Mouse (Mus musculus): ENCODE results near the gene Klk10. TPM values are rescaled to one million over a fixed set of nuclear protein-coding genes. Genes with fewer than 3 reads are reported as not detected.

Klk10 gene
- not detected for total RNA-seq (2018; cell fraction: chromatin; rRNA removed)
- total RNA-seq (2018; cell fraction: cytosol; rRNA removed), result not detected
- not detected for total RNA-seq (2018; cell fraction: nucleus; rRNA removed)
- not detected in 3 replicates for polyA plus RNA-seq (2018)

DNA sequence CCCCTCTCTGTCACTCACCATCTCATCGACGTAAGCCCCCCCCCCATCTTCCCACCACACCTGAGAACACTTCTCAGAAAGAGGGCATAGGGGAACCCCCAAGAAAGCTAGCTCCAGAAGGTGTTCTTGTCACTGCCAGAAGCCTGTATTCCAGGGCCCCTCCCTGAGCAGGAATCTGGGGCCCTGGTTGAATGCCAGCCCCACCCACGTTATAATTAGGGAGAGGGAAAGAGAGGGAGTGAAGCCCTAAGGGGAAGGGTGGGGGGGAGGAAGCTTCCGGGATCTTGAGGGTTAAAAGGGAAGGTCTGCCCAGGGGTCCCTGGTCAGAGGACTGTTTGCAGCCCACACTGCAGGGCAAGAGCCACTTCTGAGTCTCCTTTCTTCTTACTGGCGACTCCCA lies at the start of gene Klk10:
TSS of gene Klk10 (plus strand) at position 290 of the 400 bp plus-strand sequence.
- H3K36me3 ChIP-seq (ENCODE audit: inconsistent target), result no peaks in the 10 kb centered on the region
- H3K79me2 ChIP-seq (ENCODE audit: inconsistent target), result no peaks in the 10 kb centered on the region
- 29% methylated on average over 4 of the region's 5 CpGs for WGBS (ENCODE audit: missing documents)
- no peak within 1 kb of the TSS for H3K27ac ChIP-seq
- no peak within 1 kb of the TSS for H3K4me3 ChIP-seq (ENCODE audit: inconsistent target)

DNA sequence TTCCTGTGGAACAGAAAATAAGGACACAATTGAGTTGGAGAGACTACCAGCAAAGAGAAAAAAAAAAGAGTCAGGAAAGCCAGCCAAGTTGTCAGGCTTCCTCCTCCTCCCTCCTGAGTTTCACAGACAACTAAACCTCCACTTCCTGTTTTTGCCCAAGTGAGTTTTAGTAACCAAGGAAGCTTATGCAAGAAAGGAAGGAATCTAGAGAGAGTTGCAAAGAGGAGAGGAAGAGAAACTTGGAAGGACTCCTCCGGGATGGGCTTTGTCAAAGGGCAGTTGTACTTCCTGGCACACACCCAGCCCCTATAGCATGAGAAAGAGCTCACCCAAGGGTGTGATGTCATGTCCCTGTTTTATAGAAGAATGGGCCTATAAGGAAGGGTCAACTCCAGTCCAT lies 33.0 kb upstream of the Klk10 start:
- 0% methylated on average over 1 of the region's 1 CpGs for WGBS (ENCODE audit: missing documents)
- Histone ChIP-seq H3K79me2 (ENCODE audit: inconsistent target) (no peaks in the 10 kb centered on the region), H3K27ac (0 out of 2 replicates have a peak overlapping the region, but pooled peaks have one; percentile 8), H3K4me3 (ENCODE audit: inconsistent target) (no peak overlapping the region), H3K36me3 (ENCODE audit: inconsistent target) (no peaks in the 10 kb centered on the region)

DNA sequence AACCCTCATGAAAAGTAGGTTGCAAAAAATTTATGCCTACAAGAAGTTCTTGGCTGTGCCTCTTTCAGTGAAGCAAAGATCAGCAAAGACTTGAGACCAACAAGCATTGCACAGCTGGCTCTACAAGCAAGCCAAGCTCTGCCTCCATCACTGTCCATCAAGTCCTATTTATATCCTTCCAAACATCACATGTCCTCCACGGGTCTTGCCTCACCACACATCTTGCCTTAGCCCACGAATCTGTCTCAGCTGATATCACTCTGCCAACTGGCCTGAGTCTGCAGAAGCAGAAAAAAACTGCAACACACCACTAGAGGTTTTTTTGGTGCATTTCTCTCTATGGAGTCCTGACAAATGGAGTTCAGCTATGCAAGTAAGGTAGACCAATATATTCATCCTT lies 28.0 kb upstream of the Klk10 start:
- no peak overlapping the region for H3K4me3 ChIP-seq (ENCODE audit: inconsistent target)
- no peak overlapping the region for H3K27ac ChIP-seq
- no peaks in the 10 kb centered on the region for H3K36me3 ChIP-seq (ENCODE audit: inconsistent target)
- 6% methylated on average over 2 of the region's 2 CpGs for WGBS (ENCODE audit: missing documents)
- H3K79me2 ChIP-seq (ENCODE audit: inconsistent target), result no peaks in the 10 kb centered on the region

- Histone ChIP-seq H3K4me3 (ENCODE audit: inconsistent target) (no peak overlapping the region), H3K27ac (no peak overlapping the region), H3K79me2 (ENCODE audit: inconsistent target) (no peaks in the 10 kb centered on the region), H3K36me3 (ENCODE audit: inconsistent target) (no peaks in the 10 kb centered on the region)
- WGBS (ENCODE audit: missing documents), result 72% methylated on average over 8 of the region's 8 CpGs
These were observed 14.4 kb upstream of the Klk10 start for GRCm38 (mm10) chr7:43766484-43766883.

DNA sequence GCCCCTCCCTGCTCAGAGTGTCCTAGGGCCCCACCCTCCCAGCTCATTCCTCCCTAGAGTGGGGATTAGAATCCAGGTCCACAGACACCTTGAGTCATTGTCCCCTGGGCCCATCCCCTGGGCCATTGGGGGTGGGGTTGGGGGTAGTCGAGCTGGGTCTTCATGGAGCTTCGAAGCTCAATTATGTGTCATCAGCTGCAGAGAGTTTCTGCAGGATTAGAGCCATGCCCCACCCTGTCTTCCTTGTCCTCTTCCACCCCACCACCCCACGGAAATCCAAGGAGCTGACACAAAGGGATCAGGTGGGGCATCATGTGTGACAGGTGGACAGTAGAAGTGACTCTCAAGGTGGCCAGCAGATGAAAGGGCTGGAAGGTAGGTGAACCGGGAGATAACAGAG lies 12.2 kb upstream of the Klk10 start, which contains the start of gene Klk12:
TSS of gene Klk12 (plus strand) at position 301 of the 400 bp plus-strand sequence.
- Histone ChIP-seq H3K4me3 (ENCODE audit: inconsistent target) (no peak within 1 kb of the TSS), H3K27ac (no peak within 1 kb of the TSS), H3K36me3 (ENCODE audit: inconsistent target) (no peaks in the 10 kb centered on the region), H3K79me2 (ENCODE audit: inconsistent target) (no peaks in the 10 kb centered on the region)
- 87% methylated on average over 4 of the region's 4 CpGs for WGBS (ENCODE audit: missing documents)

GRCm38 (mm10) chr7:43769636-43770035 lies 11.2 kb upstream of the Klk10 start:
- H3K27ac ChIP-seq, result no peak overlapping the region
- WGBS (ENCODE audit: missing documents), result 91% methylated on average over 8 of the region's 8 CpGs
- no peaks in the 10 kb centered on the region for H3K36me3 ChIP-seq (ENCODE audit: inconsistent target)

GRCm38 (mm10) chr7:43770701-43771100 lies 10.1 kb upstream of the Klk10 start:
- H3K79me2 ChIP-seq (ENCODE audit: inconsistent target), result no peaks in the 10 kb centered on the region
- 96% methylated on average over 10 of the region's 10 CpGs for WGBS (ENCODE audit: missing documents)
- H3K27ac ChIP-seq, result no peak overlapping the region
- H3K36me3 ChIP-seq (ENCODE audit: inconsistent target), result no peaks in the 10 kb centered on the region
- H3K4me3 ChIP-seq (ENCODE audit: inconsistent target), result no peak overlapping the region

More at GRCm38 (mm10) chr7:43769636-43770035, 11.2 kb upstream of the Klk10 start:
- no peaks in the 10 kb centered on the region for H3K79me2 ChIP-seq (ENCODE audit: inconsistent target)
- H3K4me3 ChIP-seq (ENCODE audit: inconsistent target), result no peak overlapping the region

- Histone ChIP-seq H3K4me3 (ENCODE audit: inconsistent target) (no peak overlapping the region), H3K79me2 (ENCODE audit: inconsistent target) (no peaks in the 10 kb centered on the region), H3K36me3 (ENCODE audit: inconsistent target) (no peaks in the 10 kb centered on the region), H3K27ac (no peak overlapping the region)
- 97% methylated on average over 6 of the region's 6 CpGs for WGBS (ENCODE audit: missing documents)
These were observed 8.9 kb upstream of the Klk10 start for GRCm38 (mm10) chr7:43771916-43772315.

DNA sequence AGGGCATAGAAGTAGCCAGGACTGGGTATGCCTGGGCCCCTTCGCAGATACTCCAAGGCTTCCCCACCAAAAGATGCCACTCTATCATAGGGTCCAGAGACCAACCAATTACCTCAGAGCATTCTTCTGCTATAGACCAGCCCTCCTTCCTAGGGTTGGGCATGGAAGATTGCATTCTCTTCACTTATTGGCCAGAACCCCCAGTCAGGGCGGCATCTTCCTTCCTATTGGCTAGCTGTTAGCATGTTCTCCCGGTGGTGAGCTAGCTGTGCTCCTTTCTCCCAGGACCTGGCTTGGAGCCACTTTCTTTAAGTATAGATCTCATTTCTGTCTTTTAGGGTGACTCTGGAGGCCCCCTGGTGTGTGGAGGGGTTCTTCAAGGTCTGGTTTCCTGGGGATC lies 7.9 kb upstream of the Klk10 start:
- 81% methylated on average over 3 of the region's 3 CpGs for WGBS (ENCODE audit: missing documents)
- Histone ChIP-seq H3K27ac (no peak overlapping the region), H3K36me3 (ENCODE audit: inconsistent target) (no peaks in the 10 kb centered on the region), H3K4me3 (ENCODE audit: inconsistent target) (no peak overlapping the region), H3K79me2 (ENCODE audit: inconsistent target) (no peaks in the 10 kb centered on the region)

GRCm38 (mm10) chr7:43774364-43774763 lies 6.5 kb upstream of the Klk10 start, which contains the start of gene Klk11:
Klk11 (plus strand) TSS chr7:43774604.
- Histone ChIP-seq H3K79me2 (ENCODE audit: inconsistent target) (no peaks in the 10 kb centered on the region), H3K4me3 (ENCODE audit: inconsistent target) (no peak within 1 kb of the TSS), H3K27ac (no peak within 1 kb of the TSS), H3K36me3 (ENCODE audit: inconsistent target) (no peaks in the 10 kb centered on the region)
- 96% methylated on average over 5 of the region's 5 CpGs for WGBS (ENCODE audit: missing documents)

GRCm38 (mm10) chr7:43774802-43775201 lies 6.0 kb upstream of the Klk10 start:
- Histone ChIP-seq H3K79me2 (ENCODE audit: inconsistent target) (no peaks in the 10 kb centered on the region), H3K4me3 (ENCODE audit: inconsistent target) (no peak overlapping the region), H3K27ac (no peak overlapping the region), H3K36me3 (ENCODE audit: inconsistent target) (no peaks in the 10 kb centered on the region)
- 86% methylated on average over 6 of the region's 6 CpGs for WGBS (ENCODE audit: missing documents)

DNA sequence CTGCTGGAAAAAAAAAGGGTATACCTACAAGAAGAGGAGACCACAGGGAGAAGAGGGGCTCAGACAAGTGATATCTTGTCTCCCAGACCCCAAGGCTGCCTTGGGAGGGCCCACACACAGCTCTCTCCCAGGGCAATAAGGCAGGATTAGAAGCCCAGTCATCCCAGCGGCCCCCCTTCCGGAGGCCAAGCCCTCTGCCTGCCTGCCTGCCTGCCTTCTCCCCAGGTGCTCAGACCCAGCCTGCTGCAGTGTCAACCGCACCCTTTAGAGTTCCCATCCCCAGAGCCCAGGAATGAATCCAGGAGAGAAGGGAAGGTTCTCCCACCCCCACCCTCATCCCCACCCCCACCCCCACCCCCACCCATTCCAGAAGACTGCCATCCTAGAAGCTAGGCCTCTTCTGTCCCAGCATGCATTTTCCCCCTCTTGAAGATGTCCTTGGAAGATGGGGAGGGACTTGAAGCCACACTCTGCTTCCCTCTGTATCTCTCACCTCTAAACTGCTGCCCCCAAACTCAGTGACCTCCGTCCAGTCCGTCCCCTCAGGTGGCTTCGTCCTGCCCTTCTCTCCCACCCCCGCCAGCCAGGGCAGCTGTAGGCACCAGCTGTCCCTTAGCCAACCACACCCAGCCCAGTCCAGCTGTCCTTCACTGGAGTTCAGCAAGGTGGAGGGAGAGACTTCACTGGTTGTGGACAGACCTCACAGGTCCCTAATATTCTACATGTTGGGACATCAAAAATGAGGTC lies 5.4 kb upstream of the Klk10 start:
- Histone ChIP-seq H3K27ac (no peak overlapping the region), H3K79me2 (ENCODE audit: inconsistent target) (no peaks in the 10 kb centered on the region), H3K4me3 (ENCODE audit: inconsistent target) (no peak overlapping the region), H3K36me3 (ENCODE audit: inconsistent target) (no peaks in the 10 kb centered on the region)
- WGBS (ENCODE audit: missing documents), result 84% methylated on average over 7 of the region's 7 CpGs

DNA sequence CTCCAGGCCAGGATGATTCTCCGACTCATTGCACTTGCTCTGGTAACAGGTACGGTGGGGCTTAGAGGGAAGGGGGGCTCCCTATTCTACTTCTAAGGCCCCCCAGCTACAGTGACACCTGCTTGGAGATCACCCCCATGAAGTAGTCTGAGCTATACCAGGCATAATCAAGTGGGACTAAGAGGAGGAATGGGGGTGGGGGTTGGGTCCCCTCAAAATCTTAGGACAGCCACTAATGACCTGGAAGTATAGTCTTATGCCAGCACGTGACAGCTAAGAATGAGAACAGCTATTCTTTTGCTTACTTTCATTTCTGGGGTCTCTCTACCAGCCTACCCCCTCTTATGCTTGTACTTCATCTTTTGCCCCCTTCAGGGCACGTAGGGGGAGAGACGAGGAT lies 4.3 kb upstream of the Klk10 start:
- Histone ChIP-seq H3K27ac (no peak overlapping the region), H3K36me3 (ENCODE audit: inconsistent target) (no peaks in the 10 kb centered on the region), H3K4me3 (ENCODE audit: inconsistent target) (no peak overlapping the region), H3K79me2 (ENCODE audit: inconsistent target) (no peaks in the 10 kb centered on the region)
- 89% methylated on average over 5 of the region's 5 CpGs for whole genome bisulfite sequencing (ENCODE audit: missing documents)

DNA sequence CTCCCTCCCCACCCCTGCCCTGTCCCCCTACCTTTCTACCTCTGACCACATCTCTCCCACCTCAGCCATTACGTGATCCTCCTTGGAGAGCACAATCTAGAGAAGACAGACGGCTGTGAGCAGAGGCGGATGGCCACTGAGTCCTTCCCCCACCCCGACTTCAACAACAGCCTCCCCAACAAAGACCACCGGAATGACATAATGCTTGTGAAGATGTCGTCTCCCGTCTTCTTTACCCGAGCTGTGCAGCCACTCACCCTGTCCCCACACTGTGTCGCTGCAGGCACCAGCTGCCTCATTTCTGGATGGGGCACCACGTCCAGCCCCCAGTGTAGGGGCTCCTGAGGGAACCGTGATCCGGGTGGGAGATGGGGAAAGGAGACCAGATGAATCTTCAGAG lies 3.4 kb upstream of the Klk10 start:
- WGBS (ENCODE audit: missing documents), result 90% methylated on average over 12 of the region's 12 CpGs
- H3K79me2 ChIP-seq (ENCODE audit: inconsistent target), result no peaks in the 10 kb centered on the region

GRCm38 (mm10) chr7:43778176-43778970 lies 2.5 kb upstream of the Klk10 start:
- H3K4me3 ChIP-seq (ENCODE audit: inconsistent target), result no peak overlapping the region
- H3K27ac ChIP-seq, result no peak overlapping the region
- H3K36me3 ChIP-seq (ENCODE audit: inconsistent target), result no peaks in the 10 kb centered on the region
- no peaks in the 10 kb centered on the region for H3K79me2 ChIP-seq (ENCODE audit: inconsistent target)
- WGBS (ENCODE audit: missing documents), result 90% methylated on average over 10 of the region's 10 CpGs

More for the DNA sequence above, 3.4 kb upstream of the Klk10 start:
- Histone ChIP-seq H3K36me3 (ENCODE audit: inconsistent target) (no peaks in the 10 kb centered on the region), H3K27ac (no peak overlapping the region), H3K4me3 (ENCODE audit: inconsistent target) (no peak overlapping the region)

Measured in macrophage (primary cell).